Mouse (Mus musculus): ENCODE results near the gene Timm8a2. TPM values are rescaled to one million over a fixed set of nuclear protein-coding genes. Genes with fewer than 3 reads are reported as not detected.

The Timm8a2 gene
- total RNA-seq, 2 experiments from 2014 or later: 0.40 TPM; not detected in 1

DNA sequence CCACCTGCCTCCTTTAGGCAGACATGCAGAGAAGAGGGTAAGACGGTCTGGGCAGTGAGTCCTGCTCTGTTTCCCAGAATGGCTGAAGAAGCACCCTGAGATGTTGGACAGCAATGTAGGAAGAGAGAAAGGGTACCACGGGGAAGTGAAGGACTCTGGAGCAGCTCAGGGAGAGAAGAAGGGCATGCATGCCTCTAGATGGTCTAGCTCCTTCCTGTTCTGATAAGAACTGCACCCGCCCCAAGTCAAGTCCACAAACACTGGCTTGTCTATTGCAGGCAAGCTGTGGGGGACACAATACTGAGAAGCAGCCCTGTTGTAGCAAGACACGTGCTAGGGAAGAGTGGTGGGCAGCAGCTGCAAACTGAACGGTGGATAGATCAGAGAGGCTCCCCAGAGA is 22.3 kb upstream of the Timm8a2 start:
- no peak for DNase-seq

DNA sequence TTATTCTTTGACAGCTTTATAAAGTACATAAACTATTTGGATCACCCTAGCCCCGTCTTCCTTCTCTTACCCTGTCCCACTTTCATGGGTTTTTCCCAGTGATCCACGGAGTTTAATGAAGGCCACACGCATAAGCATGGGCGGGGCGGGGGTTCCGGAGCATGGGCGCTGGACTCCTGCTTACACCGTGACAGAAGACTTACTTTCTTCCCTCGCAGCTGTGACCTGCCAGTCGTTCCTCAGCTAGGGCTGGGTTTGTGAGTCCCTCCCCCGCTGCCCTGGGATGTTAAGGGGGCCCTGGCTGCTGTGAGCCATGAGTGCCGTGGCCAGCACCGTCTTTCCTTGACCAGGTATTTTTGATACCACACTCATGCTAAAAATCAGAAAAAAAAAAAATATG is 21.7 kb upstream of the Timm8a2 start:
- no peak for DNase-seq

- no peak for DNase-seq
Measured at GRCm38 (mm10) chr14:122013417-122013951, 21.0 kb upstream of the Timm8a2 start.

GRCm38 (mm10) chr14:122017958-122018357 is 16.5 kb upstream of the Timm8a2 start:
- DNase-seq: no peak

DNA sequence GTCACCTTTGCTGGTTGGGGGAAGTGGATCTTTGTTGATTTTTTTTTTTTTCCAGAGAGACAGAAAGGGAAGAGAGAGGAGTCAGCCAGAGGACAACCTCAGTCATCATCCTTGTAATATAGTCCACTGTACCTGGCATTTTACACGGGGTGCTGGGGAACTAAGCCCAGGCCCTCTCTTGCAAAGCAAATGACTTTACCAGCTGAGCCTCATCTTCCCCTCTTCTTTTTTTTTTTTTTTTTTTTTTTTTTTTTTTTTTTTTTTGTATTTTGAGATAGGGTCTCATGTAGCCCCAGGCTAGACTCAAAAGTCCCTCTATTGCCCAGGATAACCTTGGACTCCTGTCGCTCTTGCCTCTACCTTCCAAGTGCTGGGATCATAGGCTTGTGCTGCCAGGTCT is 15.1 kb upstream of the Timm8a2 start:
- DNase-seq: no peak

- no peak for DNase-seq
Measured at GRCm38 (mm10) chr14:122020567-122020966, 13.9 kb upstream of the Timm8a2 start.

GRCm38 (mm10) chr14:122023054-122023453 is 11.4 kb upstream of the Timm8a2 start:
- no peak for DNase-seq

DNA sequence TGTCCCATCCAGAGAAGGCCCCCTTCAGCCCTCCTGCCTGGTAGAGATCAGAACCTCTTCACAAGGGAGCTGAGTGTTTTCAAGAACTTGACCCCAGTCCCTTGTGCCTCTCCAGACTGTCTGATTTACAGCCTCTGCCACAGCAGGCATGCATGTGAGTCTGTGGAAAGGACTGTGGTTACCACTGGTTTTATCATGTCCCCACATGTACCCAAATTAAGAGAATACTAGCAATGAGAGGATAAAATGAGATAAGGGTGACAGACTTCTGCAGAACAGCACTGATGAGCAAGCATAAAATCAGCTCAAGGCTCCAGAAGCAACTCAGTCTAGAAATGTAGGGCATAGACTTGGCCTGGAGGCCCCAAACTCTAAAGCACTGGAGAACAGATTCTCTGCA is 10.5 kb upstream of the Timm8a2 start:
- no peak for DNase-seq

GRCm38 (mm10) chr14:122028926-122029745 is 5.3 kb upstream of the Timm8a2 start:
- no peak for DNase-seq

- DNase-seq: no peak
Measured at GRCm38 (mm10) chr14:122029851-122030250, 4.6 kb upstream of the Timm8a2 start.

DNA sequence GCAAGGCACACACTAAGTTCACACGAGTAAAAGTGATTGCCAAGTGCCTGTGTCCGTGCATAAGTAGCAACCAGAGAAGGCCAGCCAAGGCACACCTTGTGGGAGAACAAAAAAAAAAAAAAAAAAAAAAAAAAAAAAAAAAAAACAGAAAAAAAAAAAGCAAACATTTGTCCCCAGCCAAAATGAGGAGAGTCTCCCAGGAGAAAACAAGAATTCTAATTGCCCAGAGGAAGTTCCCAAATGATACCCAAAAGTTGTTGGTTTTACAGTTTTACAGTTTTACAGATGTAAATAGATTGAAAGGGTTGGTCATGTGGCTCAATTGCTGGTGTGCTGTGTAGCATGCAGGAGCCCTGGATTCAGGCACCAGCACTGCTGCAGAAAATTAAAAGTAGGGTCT is 2.4 kb upstream of the Timm8a2 start:
- no peak for DNase-seq

- DNase-seq: no peak
Measured at GRCm38 (mm10) chr14:122035181-122035580, 707 bp downstream of the Timm8a2 start.

DNA sequence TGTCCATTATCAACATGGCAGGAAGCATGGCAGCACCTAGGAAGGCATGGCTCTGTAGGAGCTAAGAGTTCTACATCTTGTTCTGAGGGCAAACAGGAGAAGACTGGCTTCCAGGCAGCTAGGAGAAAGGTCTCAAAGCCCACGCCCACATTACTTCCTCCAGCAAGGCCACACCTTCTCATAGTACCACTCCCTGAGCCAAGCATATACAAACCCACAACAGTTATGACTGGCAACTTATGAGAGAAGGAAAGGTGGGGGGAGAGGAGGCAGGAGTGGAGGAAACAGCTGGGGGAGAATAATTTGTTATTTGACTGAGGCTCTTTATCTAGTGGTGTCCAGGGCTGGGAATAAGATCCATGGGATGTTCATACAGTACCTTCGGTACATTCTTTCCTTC is 1.4 kb downstream of the Timm8a2 start:
- no peak for DNase-seq

GRCm38 (mm10) chr14:122038874-122039647 is 4.6 kb downstream of the Timm8a2 start:
- no peak for DNase-seq

- DNase-seq: no peak
Measured at GRCm38 (mm10) chr14:122041413-122041825, 6.9 kb downstream of the Timm8a2 start.

DNA sequence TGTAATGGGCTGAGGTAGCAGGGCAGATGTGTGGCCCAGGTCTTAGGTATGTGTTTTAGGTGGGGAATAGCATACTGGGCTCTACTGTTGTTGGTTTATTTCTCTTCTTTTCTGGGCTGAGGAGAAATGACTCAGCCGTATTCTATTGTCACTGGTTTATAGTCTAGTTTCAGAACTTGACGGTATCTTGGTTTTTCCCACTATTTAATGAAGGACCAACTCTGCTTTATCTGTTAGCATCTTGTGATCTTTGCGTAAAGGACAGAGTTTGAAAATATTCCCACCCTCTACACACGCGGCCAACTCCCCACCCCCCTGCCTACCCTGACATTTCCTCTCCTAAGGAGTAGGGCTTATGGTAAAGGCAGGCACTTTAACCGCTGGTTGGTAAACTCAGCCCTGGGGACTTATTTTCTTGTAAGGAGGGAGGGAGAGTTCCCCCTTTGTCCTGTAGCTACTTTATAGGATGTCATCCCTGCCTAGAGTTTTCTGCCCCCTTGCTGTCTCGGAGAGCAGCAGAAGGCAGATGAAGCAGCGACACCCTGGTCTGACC is 7.7 kb downstream of the Timm8a2 start:
- DNase-seq: no peak

DNA sequence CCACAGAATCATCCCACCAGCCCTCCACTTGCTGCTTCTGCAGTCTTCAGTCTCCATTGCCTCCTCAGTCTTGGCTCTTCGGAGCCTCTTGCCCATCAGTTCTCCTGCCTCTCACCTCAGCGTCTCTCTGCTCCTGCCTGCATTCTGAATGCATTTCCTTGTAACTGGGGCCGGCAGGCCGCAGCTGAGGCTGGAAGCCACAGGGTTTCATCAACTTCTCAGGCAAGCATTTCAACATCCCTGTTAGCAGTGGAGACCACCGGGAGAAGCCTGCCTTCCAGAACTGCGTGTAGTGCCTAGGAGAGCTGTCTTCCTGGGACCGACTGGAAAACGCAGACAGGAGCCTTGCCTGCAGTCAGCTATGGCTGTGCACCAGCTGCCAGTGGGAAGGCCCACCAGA is 13.3 kb downstream of the Timm8a2 start:
- no peak for DNase-seq

DNA sequence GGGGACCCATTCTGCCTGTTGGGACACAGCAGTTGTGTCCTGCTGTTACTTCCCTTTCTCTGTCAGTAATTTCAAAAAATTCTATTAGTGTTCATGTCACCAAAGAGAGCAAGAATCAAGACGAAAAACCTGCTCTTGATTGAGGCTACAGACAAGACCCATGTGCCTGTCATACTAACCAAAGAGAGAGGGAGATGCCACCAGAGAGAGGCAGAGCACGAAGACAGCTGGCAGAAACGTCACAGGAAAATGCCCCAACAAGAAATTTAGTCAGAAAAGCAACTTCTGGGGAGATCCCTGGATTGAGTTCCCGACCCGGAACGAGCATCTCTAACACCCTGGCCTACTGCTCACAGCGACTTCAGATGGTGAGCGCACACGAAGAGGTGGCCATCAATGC is 14.3 kb downstream of the Timm8a2 start:
- DNase-seq: no peak

DNA sequence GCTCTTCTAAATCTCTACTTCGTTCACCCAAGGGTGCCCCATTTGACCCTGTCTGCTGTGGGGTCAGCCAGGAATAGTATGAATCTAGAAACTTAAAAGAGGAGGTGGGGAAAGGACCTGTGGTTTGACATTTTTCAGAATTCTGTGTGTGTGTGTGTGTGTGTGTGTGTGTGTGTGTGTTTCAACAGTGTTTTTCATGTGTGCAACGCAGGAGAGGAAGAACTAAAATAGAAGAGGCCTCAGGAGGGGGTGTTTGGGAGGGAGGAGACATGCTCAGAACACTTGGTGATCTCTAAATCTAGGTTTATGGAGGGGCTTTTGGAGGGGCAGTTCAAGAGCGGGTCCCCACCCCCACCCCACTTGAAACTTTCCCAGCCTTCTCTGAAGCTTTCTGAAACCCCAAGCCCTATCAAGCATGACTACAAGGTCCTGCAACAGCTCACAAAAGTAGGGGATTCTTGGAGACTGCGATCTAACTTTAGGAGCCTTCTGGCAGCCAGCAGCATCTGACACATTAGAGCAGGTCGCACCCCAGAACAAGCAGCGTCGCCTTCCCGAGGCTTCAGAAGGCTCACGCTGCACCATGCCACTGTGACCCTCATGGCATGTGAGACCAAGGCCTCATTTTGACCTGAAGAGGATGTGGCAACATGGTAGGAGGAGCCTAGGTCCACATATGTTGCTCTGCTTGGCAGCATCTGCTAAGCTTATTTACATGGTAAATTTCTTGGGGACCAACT is 18.6 kb downstream of the Timm8a2 start:
- no peak for DNase-seq

DNA sequence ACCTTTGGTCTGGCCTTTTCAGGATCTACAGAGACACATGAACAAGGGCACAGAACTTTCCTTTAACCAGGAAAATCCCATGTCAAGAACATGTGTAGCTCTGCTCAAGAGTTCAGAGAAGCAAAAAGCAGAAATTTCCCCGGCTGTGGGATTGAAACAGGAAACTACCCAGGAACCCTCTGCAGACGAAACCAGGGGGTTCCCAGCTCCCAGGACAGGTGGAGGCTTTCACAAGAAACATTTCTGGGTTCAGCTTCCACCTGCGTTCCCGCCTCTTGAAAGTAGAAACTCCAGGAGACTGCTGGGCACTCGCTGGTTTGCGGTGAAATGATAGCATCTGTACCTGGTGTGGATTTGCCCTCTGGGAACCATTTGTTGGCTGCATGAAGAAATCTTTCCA is 22.4 kb downstream of the Timm8a2 start:
- DNase-seq: no peak

DNA sequence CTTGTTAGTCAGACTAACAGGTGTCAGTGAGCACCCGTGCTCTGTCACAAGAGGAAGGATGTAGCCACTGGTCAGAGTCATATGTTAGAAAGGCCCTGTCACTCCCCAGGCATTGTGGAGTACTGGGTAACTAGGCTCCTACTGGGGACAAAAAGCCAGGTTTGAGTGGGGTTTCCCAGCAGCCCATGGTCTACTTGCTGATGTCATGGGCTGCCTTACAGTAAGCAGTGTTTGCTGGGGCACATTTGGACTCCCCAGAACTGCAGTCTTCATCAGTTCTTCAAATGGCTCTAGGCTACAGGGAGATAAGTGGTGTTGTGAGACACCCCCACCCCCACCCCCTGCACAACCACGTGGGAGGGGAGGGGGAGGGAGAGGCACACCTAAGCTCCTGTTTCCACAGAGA is 23.5 kb downstream of the Timm8a2 start:
- DNase-seq: no peak

GRCm38 (mm10) chr14:122060642-122061041 is 26.2 kb downstream of the Timm8a2 start:
- DNase-seq: peak; percentile 68 to 70

DNA sequence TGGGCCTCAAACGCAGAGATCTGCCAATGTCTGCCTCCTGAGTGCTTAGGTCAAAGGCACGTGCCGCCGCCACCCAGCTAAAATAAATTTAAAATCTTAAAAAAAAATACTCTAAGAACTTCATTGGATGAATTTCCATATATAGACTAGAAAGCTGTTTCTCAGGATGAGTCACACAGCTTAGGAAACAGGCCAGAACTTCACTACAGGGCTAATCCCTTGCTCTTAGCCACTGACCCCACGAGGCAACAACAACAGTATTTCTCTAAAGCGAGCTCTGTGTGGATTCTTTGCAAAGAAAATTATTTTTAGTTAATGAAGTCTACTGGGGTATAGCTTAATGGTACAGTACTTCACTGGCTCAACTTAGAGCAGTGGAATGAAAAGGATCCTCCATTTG is 26.9 kb downstream of the Timm8a2 start:
- no peak for DNase-seq
